Mouse (Mus musculus) lung, postnatal 0 days (tissue): Measurements from ENCODE around the gene Ccdc107. TPM values are rescaled to one million over a fixed set of nuclear protein-coding genes. Genes with fewer than 3 reads are reported as not detected.

Source experiments
- ATAC-seq: fragments of 200-750 bp; cut with Nextera tagmentation; 2 replicates; pipeline ENCODE4 v1.8.0; 2017; ENCODE audit warnings: moderate library complexity
- DNase-seq: peaks from one replicate; pipeline ENCODE4 v3.0.0-alpha.2; 2016; ENCODE audit warnings: low spot score
- H3K27ac ChIP-seq: fragments of 300-500 bp; sonication (generic); 2 replicates; pipeline ENCODE4 v1.5.1; 2014; ENCODE audit warnings: antibody characterized with exemption, mild to moderate bottlenecking, low read length, mixed read lengths
- H3K27me3 ChIP-seq: fragments of 300-500 bp; sonication (generic); replicated peaks from 2 replicates; pipeline ENCODE4 v1.6.1; 2014; ENCODE audit warnings: low read length, mixed read lengths; ENCODE audit not compliant: insufficient read depth
- H3K36me3 ChIP-seq: fragments of 300-500 bp; sonication (generic); 2 replicates; pipeline ENCODE4 v1.6.1; 2014; ENCODE audit warnings: low read length, mixed read lengths; ENCODE audit not compliant: insufficient read depth
- H3K4me1 ChIP-seq: fragments of 300-500 bp; sonication (generic); 2 replicates; pipeline ENCODE4 v1.6.1; 2014; ENCODE audit warnings: antibody characterized with exemption, low read depth, low read length, mixed read lengths; ENCODE audit not compliant: insufficient read depth
- H3K4me2 ChIP-seq: fragments of 300-500 bp; sonication (generic); replicated peaks from 2 replicates; pipeline ENCODE4 v1.6.1; 2014; ENCODE audit warnings: low read depth, mild to moderate bottlenecking, low read length, moderate library complexity, mixed read lengths
- H3K4me3 ChIP-seq: fragments of 300-500 bp; sonication (generic); 2 replicates; pipeline ENCODE4 v1.5.1; 2014; ENCODE audit warnings: low read depth, low read length
- H3K9ac ChIP-seq: fragments of 300-500 bp; sonication (generic); replicated peaks from 2 replicates; pipeline ENCODE4 v1.6.1; 2014; ENCODE audit warnings: low read depth, mild to moderate bottlenecking
- H3K9me3 ChIP-seq: fragments of 300-500 bp; sonication (generic); 2 replicates; pipeline ENCODE4 v1.6.1; 2016; ENCODE audit warnings: low read length, mixed read lengths
- CTCF ChIP-seq: IDR thresholded peaks from 2 replicates; pipeline ENCODE4 v1.5.1; 2016; ENCODE audit warnings: antibody characterized with exemption, mild to moderate bottlenecking
- EP300 ChIP-seq: IDR thresholded peaks from 2 replicates; pipeline ENCODE4 v1.6.1; 2016; ENCODE audit warnings: antibody characterized with exemption, mild to moderate bottlenecking, control low read depth
- WGBS: fragments of 180-500 bp; shearing (Covaris S2); extraction: QIAGEN DNeasy Blood & Tissue Kit; methylation state at CpG from one replicate; pipeline ENCODE4 v1.1.7; 2014; 5-methylcytosine and 5-hydroxymethylcytosine counted together
- polyA plus RNA-seq: library from polyadenylated mRNA; unstranded; fragments of >200 nt; fragmentation: Nextera tagmentation; extraction: Ambion mirVana; gene quantifications from 2 replicates; pipeline ENCODE4 v1.2.1, GENCODE M21; 2015

Gene Ccdc107
- polyA plus RNA-seq, 1 experiment from 2014 or later = 81.0 TPM

DNA sequence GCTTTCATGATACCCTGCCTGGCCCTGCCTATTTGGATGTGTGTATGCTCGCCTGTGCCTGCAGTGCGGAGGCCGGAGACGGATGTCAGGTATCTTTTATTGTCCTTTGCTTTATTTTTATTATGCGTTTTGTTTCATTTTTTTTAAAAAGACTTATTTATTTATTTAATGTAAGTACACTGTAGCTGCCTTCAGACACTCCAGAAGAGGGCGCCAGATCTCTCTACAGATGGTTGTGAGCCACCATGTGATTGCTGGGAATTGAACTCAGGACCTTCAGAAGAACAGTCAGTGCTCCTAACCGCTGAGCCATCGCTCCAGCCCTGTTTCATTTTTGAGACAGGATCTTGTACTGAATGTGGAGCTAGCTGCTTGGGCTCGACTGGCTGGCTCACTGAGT lies 35.8 kb downstream of the Ccdc107 start:
- H3K9me3 ChIP-seq = no peaks in the 10 kb centered on the region
- no peak for DNase-seq
- H3K4me3 ChIP-seq = no peak overlapping the region
- peaks cover 6% of the 10 kb centered on the region; the same call in 1 of the 2 replicates for H3K4me1 ChIP-seq
- H3K9ac ChIP-seq = no peak overlapping the region
- no peak overlapping the region for H3K4me2 ChIP-seq
- TF ChIP-seq CTCF (peak; percentile 49), EP300 (no peak)
- H3K36me3 ChIP-seq = peaks cover 18% of the 10 kb centered on the region
- WGBS = 82% methylated on average over 9 of the region's 9 CpGs
- H3K27me3 ChIP-seq = 0 out of 2 replicates have a peak, but pooled peaks cover 5% of the 10 kb centered on the region
- no peak for ATAC-seq
- H3K27ac ChIP-seq = no peak overlapping the region

- H3K27me3 ChIP-seq = no peaks in the 10 kb centered on the region
- TF ChIP-seq CTCF = no peak
- no peak for TF ChIP-seq EP300
- peaks cover 27% of the 10 kb centered on the region for H3K36me3 ChIP-seq
- H3K4me3 ChIP-seq = no peak overlapping the region
- no peak overlapping the region for H3K4me2 ChIP-seq
- no peak for DNase-seq
- no peaks in the 10 kb centered on the region for H3K9me3 ChIP-seq
- H3K27ac ChIP-seq = no peak overlapping the region
- H3K4me1 ChIP-seq = no peaks in the 10 kb centered on the region
- H3K9ac ChIP-seq = no peak overlapping the region
- ATAC-seq = no peak
- WGBS = 56% methylated on average over 8 of the region's 8 CpGs
Measured at GRCm38 (mm10) chr4:43530081-43530501, 37.4 kb downstream of the Ccdc107 start.

DNA sequence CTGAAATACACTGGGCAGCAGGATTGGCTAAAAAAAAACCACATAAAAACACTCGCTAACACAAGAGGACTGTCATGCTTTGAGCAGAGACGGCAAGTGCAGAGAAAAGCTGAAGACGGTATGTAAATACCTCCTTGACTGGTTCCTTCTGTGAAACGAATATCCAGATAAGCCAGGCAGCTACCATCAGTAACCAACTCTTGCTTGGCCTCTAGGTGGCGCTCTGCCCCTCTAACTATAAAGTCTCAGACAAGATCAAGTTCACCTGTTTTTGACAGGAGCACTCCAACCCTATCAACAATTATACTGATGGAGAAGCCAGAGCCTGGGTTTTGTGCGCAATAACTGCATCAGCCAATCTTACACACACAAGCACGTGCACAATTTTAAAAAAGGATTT lies 37.9 kb downstream of the Ccdc107 start:
- Histone ChIP-seq H3K36me3 (peaks cover 31% of the 10 kb centered on the region), H3K9ac (no peak overlapping the region), H3K4me1 (no peaks in the 10 kb centered on the region), H3K9me3 (no peaks in the 10 kb centered on the region), H3K27me3 (no peaks in the 10 kb centered on the region), H3K4me2 (no peak overlapping the region), H3K4me3 (no peak overlapping the region), H3K27ac (no peak overlapping the region)
- TF ChIP-seq CTCF (peak; percentile 86), EP300 (no peak)
- WGBS = 15% methylated on average over 7 of the region's 7 CpGs
- ATAC-seq (peak; percentile 70), DNase-seq (peak; percentile 92)

GRCm38 (mm10) chr4:43533270-43533669 lies 40.6 kb downstream of the Ccdc107 start:
- Histone ChIP-seq H3K4me2 (no peak overlapping the region), H3K27ac (no peak overlapping the region), H3K36me3 (peaks cover 58% of the 10 kb centered on the region), H3K9me3 (no peaks in the 10 kb centered on the region), H3K27me3 (no peaks in the 10 kb centered on the region), H3K9ac (no peak overlapping the region), H3K4me3 (no peak overlapping the region), H3K4me1 (no peaks in the 10 kb centered on the region)
- DNase-seq (no peak), ATAC-seq (no peak)
- 78% methylated on average over 9 of the region's 9 CpGs for WGBS
- TF ChIP-seq CTCF = no peak
- TF ChIP-seq EP300 = no peak

DNA sequence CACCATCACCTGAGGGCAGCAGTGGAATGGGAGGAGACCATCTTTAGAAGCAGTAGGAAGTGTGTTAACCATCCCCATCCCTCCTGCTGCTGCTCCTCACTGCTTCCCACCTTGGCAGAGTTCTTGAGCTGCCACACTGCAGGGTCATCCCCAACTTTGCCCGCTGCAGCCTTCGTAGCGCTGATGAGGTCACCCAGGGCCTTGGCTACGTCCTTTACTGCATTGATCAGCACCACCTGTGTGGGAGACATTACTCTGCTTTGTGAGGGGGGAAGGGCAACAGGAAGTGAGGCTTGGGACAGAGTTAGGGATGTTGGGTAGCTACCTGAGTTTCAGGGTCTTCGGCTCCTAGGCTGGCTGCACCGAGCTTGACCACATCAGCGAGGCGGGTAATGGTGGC lies 42.9 kb downstream of the Ccdc107 start:
- TF ChIP-seq CTCF (no peak), EP300 (no peak)
- Histone ChIP-seq H3K27ac (no peak overlapping the region), H3K4me2 (no peak overlapping the region), H3K9ac (no peak overlapping the region), H3K4me3 (no peak overlapping the region), H3K27me3 (no peaks in the 10 kb centered on the region), H3K36me3 (peaks cover 79% of the 10 kb centered on the region), H3K9me3 (no peaks in the 10 kb centered on the region), H3K4me1 (no peaks in the 10 kb centered on the region)
- no peak for DNase-seq
- 92% methylated on average over 8 of the region's 8 CpGs for WGBS
- ATAC-seq = no peak

- H3K4me1 ChIP-seq = no peaks in the 10 kb centered on the region
- no peak overlapping the region for H3K9ac ChIP-seq
- TF ChIP-seq EP300 (no peak), CTCF (no peak)
- H3K27me3 ChIP-seq = no peaks in the 10 kb centered on the region
- H3K27ac ChIP-seq = no peak overlapping the region
- H3K9me3 ChIP-seq = no peaks in the 10 kb centered on the region
- 84% methylated on average over 9 of the region's 9 CpGs for WGBS
- ATAC-seq (no peak), DNase-seq (no peak)
- peaks cover 82% of the 10 kb centered on the region for H3K36me3 ChIP-seq
- H3K4me2 ChIP-seq = no peak overlapping the region
- no peak overlapping the region for H3K4me3 ChIP-seq
Measured at GRCm38 (mm10) chr4:43536031-43536430, 43.3 kb downstream of the Ccdc107 start.

- Histone ChIP-seq H3K36me3 (peaks cover 93% of the 10 kb centered on the region), H3K27ac (no peak overlapping the region), H3K9me3 (no peaks in the 10 kb centered on the region), H3K4me1 (no peaks in the 10 kb centered on the region), H3K27me3 (no peaks in the 10 kb centered on the region), H3K9ac (no peak overlapping the region), H3K4me3 (no peak overlapping the region), H3K4me2 (no peak overlapping the region)
- 83% methylated on average over 3 of the region's 3 CpGs for WGBS
- TF ChIP-seq CTCF (no peak), EP300 (no peak)
- ATAC-seq (no peak), DNase-seq (no peak)
Measured at GRCm38 (mm10) chr4:43542044-43542443, 49.3 kb downstream of the Ccdc107 start.

Other genes with a start within 250 kb of the Ccdc107 start
- 0.14 and 0.21 TPM in 2 replicates for gene Atp8b5, start 225.7 kb upstream of the Ccdc107 start, polyA plus RNA-seq
- gene Rusc2, start 110.9 kb upstream of the Ccdc107 start, polyA plus RNA-seq = 22.2 and 23.4 TPM in 2 replicates
- 4.6 and 6.8 TPM in 2 replicates for gene Fam166b, start 63.8 kb upstream of the Ccdc107 start, polyA plus RNA-seq
- gene Tesk1, start 51.0 kb upstream of the Ccdc107 start, polyA plus RNA-seq = 7.3 and 8.0 TPM in 2 replicates
- 2.7 and 3.1 TPM in 2 replicates for gene Cd72, start 38.3 kb upstream of the Ccdc107 start, polyA plus RNA-seq
- not detected in 2 replicates for gene Sit1, start 9.2 kb upstream of the Ccdc107 start, polyA plus RNA-seq
- 2.4 and 3.5 TPM in 2 replicates for gene Arhgef39, start 6.8 kb downstream of the Ccdc107 start, polyA plus RNA-seq
- 2.1 and 2.6 TPM in 2 replicates for gene Car9, start 14.1 kb downstream of the Ccdc107 start, polyA plus RNA-seq
- 84.8 and 89.0 TPM in 2 replicates for gene Tpm2, start 30.9 kb downstream of the Ccdc107 start, polyA plus RNA-seq
- 115 and 126 TPM in 2 replicates for gene Creb3, start 69.4 kb downstream of the Ccdc107 start, polyA plus RNA-seq
- gene Tln1, start 69.8 kb downstream of the Ccdc107 start, polyA plus RNA-seq = 75.6 and 104 TPM in 2 replicates
- 13.7 and 15.7 TPM in 2 replicates for gene Rgp1, start 85.8 kb downstream of the Ccdc107 start, polyA plus RNA-seq
- gene Gba2, start 86.0 kb downstream of the Ccdc107 start, polyA plus RNA-seq = 12.7 and 14.4 TPM in 2 replicates
- 0.87 TPM in 1 of 2 replicates, not detected in the other for gene Msmp, start 91.6 kb downstream of the Ccdc107 start, polyA plus RNA-seq
- gene Npr2, start 139.0 kb downstream of the Ccdc107 start, polyA plus RNA-seq = 11.9 and 12.8 TPM in 2 replicates
- gene Spag8, start 160.7 kb downstream of the Ccdc107 start, polyA plus RNA-seq = 10.4 and 10.8 TPM in 2 replicates
- 128 and 132 TPM in 2 replicates for gene Hint2, start 163.6 kb downstream of the Ccdc107 start, polyA plus RNA-seq
- gene Tmem8b, start 176.1 kb downstream of the Ccdc107 start, polyA plus RNA-seq = 2.5 and 3.1 TPM in 2 replicates
- gene Fam221b, start 176.2 kb downstream of the Ccdc107 start, polyA plus RNA-seq = 2.5 TPM in 2 replicates
- not detected in 2 replicates for gene Olfr70, start 207.9 kb downstream of the Ccdc107 start, polyA plus RNA-seq
- 0.17 TPM in 1 of 2 replicates, not detected in the other for gene Olfr71, start 217.4 kb downstream of the Ccdc107 start, polyA plus RNA-seq
- gene Hrct1, start 234.3 kb downstream of the Ccdc107 start, polyA plus RNA-seq = 11.8 and 19.3 TPM in 2 replicates
- 5.7 and 8.1 TPM in 2 replicates for gene Spaar, start 237.1 kb downstream of the Ccdc107 start, polyA plus RNA-seq